Mouse (Mus musculus) T-helper 1 cell (primary cell): ENCODE results near the gene Myom1.

ENCODE experiments used
- in situ Hi-C: fragments of 300-600 bp; cut with MboI, MseI; formaldehyde crosslinking; loops from one replicate; pipeline ENCODE4 v1.15.1; 2025; ENCODE audit warnings: high pct_unique_total_duplicates

Gene Myom1

GRCm38 (mm10) chr17:71011931-71012662 lies 9.7 kb downstream of the Myom1 start:
- in situ Hi-C loops = no loop called here

GRCm38 (mm10) chr17:71013105-71013504 lies 10.7 kb downstream of the Myom1 start:
- in situ Hi-C loops = no loop called here

- in situ Hi-C loops = no loop called here
Observed at GRCm38 (mm10) chr17:71014911-71015310, 12.5 kb downstream of the Myom1 start.

- in situ Hi-C loops = no loop called here
Observed at GRCm38 (mm10) chr17:71017457-71017998, 15.1 kb downstream of the Myom1 start.

- in situ Hi-C loops = no loop called here
Observed at GRCm38 (mm10) chr17:71018151-71018550, 15.7 kb downstream of the Myom1 start.

- in situ Hi-C loops = no loop called here
Observed at GRCm38 (mm10) chr17:71018616-71019308, 16.3 kb downstream of the Myom1 start.

- in situ Hi-C loops = no loop called here
Observed at GRCm38 (mm10) chr17:71019309-71019655, 16.8 kb downstream of the Myom1 start.

GRCm38 (mm10) chr17:71019860-71020259 lies 17.4 kb downstream of the Myom1 start:
- in situ Hi-C loops = no loop called here

- in situ Hi-C loops = no loop called here
Observed at GRCm38 (mm10) chr17:71022841-71023240, 20.4 kb downstream of the Myom1 start.

GRCm38 (mm10) chr17:71024071-71024470 lies 21.6 kb downstream of the Myom1 start:
- in situ Hi-C loops = no loop called here

GRCm38 (mm10) chr17:71025922-71026321 lies 23.5 kb downstream of the Myom1 start:
- in situ Hi-C loops = no loop called here

GRCm38 (mm10) chr17:71027186-71027585 lies 24.8 kb downstream of the Myom1 start:
- in situ Hi-C loops = no loop called here

- in situ Hi-C loops = no loop called here
Observed at GRCm38 (mm10) chr17:71032719-71033118, 30.3 kb downstream of the Myom1 start.

- in situ Hi-C loops = no loop called here
Observed at GRCm38 (mm10) chr17:71034472-71034871, 32.0 kb downstream of the Myom1 start.

- in situ Hi-C loops = no loop called here
Observed at GRCm38 (mm10) chr17:71037188-71037587, 34.8 kb downstream of the Myom1 start.

GRCm38 (mm10) chr17:71038812-71039211 lies 36.4 kb downstream of the Myom1 start:
- in situ Hi-C loops = no loop called here

GRCm38 (mm10) chr17:71039851-71040581 lies 37.6 kb downstream of the Myom1 start:
- in situ Hi-C loops = no loop called here

- in situ Hi-C loops = no loop called here
Observed at GRCm38 (mm10) chr17:71040582-71040880, 38.1 kb downstream of the Myom1 start.

- in situ Hi-C loops = no loop called here
Observed at GRCm38 (mm10) chr17:71042645-71043044, 40.2 kb downstream of the Myom1 start.

- in situ Hi-C loops = no loop called here
Observed at GRCm38 (mm10) chr17:71045591-71045990, 43.2 kb downstream of the Myom1 start.

- in situ Hi-C loops = no loop called here
Observed at GRCm38 (mm10) chr17:71046856-71047255, 44.4 kb downstream of the Myom1 start.

- in situ Hi-C loops = no loop called here
Observed at GRCm38 (mm10) chr17:71049292-71049691, 46.9 kb downstream of the Myom1 start.
